Mouse (Mus musculus) hindbrain, embryonic 14.5 days (tissue): ENCODE measurements around the gene Coq9. TPM values are rescaled to one million over a fixed set of nuclear protein-coding genes. Genes with fewer than 3 reads are reported as not detected.

Source experiments
- ATAC-seq: fragments of 200-750 bp; cut with Nextera tagmentation; 2 replicates; pipeline ENCODE4 v1.8.0; 2017; ENCODE audit warnings: moderate number of reproducible peaks, mild to moderate bottlenecking, moderate TSS enrichment, moderate library complexity; ENCODE audit not compliant: low FRiP score
- DNase-seq: peaks from one replicate; pipeline ENCODE4 v3.0.0-alpha.2; 2015; ENCODE audit warnings: low spot score
- H3K27ac ChIP-seq: fragments of 300-500 bp; sonication (generic); 2 replicates; pipeline ENCODE4 v1.5.1; 2014; ENCODE audit warnings: mild to moderate bottlenecking, moderate library complexity
- H3K27me3 ChIP-seq: fragments of 300-500 bp; sonication (generic); 2 replicates; pipeline ENCODE4 v1.6.1; 2014; ENCODE audit warnings: mild to moderate bottlenecking, low read length, mixed read lengths; ENCODE audit not compliant: control insufficient read depth, insufficient read depth
- H3K36me3 ChIP-seq: fragments of 300-500 bp; sonication (generic); replicated peaks from 2 replicates; pipeline ENCODE4 v1.6.1; 2014; ENCODE audit not compliant: control insufficient read depth, insufficient read depth
- H3K4me1 ChIP-seq: fragments of 300-500 bp; sonication (generic); replicated peaks from 2 replicates; pipeline ENCODE4 v1.6.1; 2014; ENCODE audit warnings: antibody characterized with exemption, low read length, mixed read lengths; ENCODE audit not compliant: control insufficient read depth, insufficient read depth
- H3K4me2 ChIP-seq: fragments of 300-500 bp; sonication (generic); replicated peaks from 2 replicates; pipeline ENCODE4 v1.6.1; 2014; ENCODE audit warnings: mild to moderate bottlenecking, moderate library complexity
- H3K4me3 ChIP-seq: fragments of 300-500 bp; sonication (generic); replicated peaks from 2 replicates; pipeline ENCODE4 v1.5.1; 2014; ENCODE audit warnings: mild to moderate bottlenecking, low read length
- H3K9ac ChIP-seq: fragments of 300-500 bp; sonication (generic); 2 replicates; pipeline ENCODE4 v1.6.1; 2014
- H3K9me3 ChIP-seq: fragments of 300-500 bp; sonication (generic); 2 replicates; pipeline ENCODE4 v1.6.1; 2016; ENCODE audit warnings: low read length; ENCODE audit not compliant: control insufficient read depth
- WGBS: fragments of 180-500 bp; shearing (Covaris S2); extraction: QIAGEN DNeasy Blood & Tissue Kit; methylation state at CpG from one replicate; pipeline ENCODE4 v1.1.7; 2014; 5-methylcytosine and 5-hydroxymethylcytosine counted together
- polyA plus RNA-seq: library from polyadenylated mRNA; unstranded; fragments of >200 nt; fragmentation: Nextera tagmentation; extraction: Ambion mirVana; gene quantifications from 2 replicates; pipeline ENCODE4 v1.2.1, GENCODE M21; 2014

Coq9 gene
- polyA plus RNA-seq, 1 experiment from 2014 or later: 59.1 TPM

DNA sequence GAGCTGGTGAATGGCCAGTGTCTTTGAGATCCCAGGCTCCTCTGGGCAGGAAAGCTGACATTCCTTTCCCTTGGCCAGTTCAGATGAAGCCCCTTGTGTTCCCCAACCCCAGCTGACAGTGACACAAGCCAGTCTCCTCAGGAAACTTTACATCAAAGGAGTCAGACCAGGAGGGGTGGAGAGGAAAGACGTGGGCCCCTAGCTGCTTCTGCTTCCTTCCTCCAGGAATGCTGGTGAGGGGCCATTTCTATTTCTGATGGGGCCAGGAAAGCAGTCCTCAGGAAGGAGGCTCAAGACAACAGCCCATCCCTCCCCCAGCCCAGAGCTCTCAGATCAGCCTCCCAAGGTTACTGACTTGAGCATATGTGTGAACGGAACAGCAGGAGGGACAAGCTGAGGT lies 54.8 kb downstream of the Coq9 start:
- no peaks in the 10 kb centered on the region for H3K27me3 ChIP-seq
- no peak overlapping the region for H3K27ac ChIP-seq
- ATAC-seq (no peak), DNase-seq (no peak)
- H3K36me3 ChIP-seq: no peaks in the 10 kb centered on the region
- H3K9me3 ChIP-seq: no peaks in the 10 kb centered on the region
- no peak overlapping the region for H3K4me2 ChIP-seq
- 45% methylated on average over 2 of the region's 2 CpGs for whole genome bisulfite sequencing
- H3K9ac ChIP-seq: no peak overlapping the region
- H3K4me1 ChIP-seq: no peaks in the 10 kb centered on the region
- H3K4me3 ChIP-seq: no peak overlapping the region

DNA sequence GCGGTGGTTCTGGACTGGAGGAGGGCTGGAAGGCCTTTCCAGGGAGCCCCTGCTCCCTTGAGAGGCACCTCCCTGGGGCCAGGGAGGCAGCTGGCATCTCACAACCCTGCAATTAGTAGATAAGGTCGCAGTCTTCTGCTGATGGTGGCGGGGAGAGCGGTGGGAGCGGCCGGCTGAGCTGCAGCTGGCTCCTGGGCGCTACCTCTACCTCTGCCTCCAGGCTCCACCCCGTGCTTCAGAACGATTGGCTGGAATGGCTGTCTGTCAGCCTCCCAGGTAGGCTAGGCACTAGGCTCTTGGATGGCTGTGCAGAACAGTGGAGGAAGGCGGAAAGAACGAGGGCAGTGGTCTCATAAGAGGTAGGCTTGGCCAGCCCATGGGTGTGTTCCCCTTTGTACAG lies 61.1 kb downstream of the Coq9 start:
- Histone ChIP-seq H3K4me2 (peak overlapping the region; percentile 31), H3K9me3 (no peaks in the 10 kb centered on the region), H3K27me3 (no peaks in the 10 kb centered on the region), H3K27ac (no peak overlapping the region), H3K36me3 (no peaks in the 10 kb centered on the region), H3K9ac (0 out of 2 replicates have a peak overlapping the region, but pooled peaks have one; percentile 18), H3K4me3 (no peak overlapping the region), H3K4me1 (0 out of 2 replicates have a peak, but pooled peaks cover 9% of the 10 kb centered on the region)
- 9% methylated on average over 11 of the region's 11 CpGs for WGBS
- no peak for DNase-seq
- ATAC-seq: peak; percentile 61; the same call in 1 of the 2 replicates

GRCm38 (mm10) chr8:94900617-94901016 lies 62.5 kb downstream of the Coq9 start:
- H3K9ac ChIP-seq: no peak overlapping the region
- no peak overlapping the region for H3K4me2 ChIP-seq
- H3K27ac ChIP-seq: no peak overlapping the region
- ATAC-seq (no peak), DNase-seq (no peak)
- 18% methylated on average over 6 of the region's 6 CpGs for WGBS
- H3K36me3 ChIP-seq: no peaks in the 10 kb centered on the region
- no peaks in the 10 kb centered on the region for H3K9me3 ChIP-seq
- 0 out of 2 replicates have a peak, but pooled peaks cover 9% of the 10 kb centered on the region for H3K4me1 ChIP-seq
- H3K27me3 ChIP-seq: no peaks in the 10 kb centered on the region
- no peak overlapping the region for H3K4me3 ChIP-seq

GRCm38 (mm10) chr8:94901031-94901430 lies 62.9 kb downstream of the Coq9 start:
- Histone ChIP-seq H3K27me3 (no peaks in the 10 kb centered on the region), H3K9me3 (no peaks in the 10 kb centered on the region), H3K4me3 (no peak overlapping the region), H3K36me3 (no peaks in the 10 kb centered on the region), H3K27ac (no peak overlapping the region), H3K4me1 (0 out of 2 replicates have a peak, but pooled peaks cover 9% of the 10 kb centered on the region), H3K4me2 (no peak overlapping the region), H3K9ac (no peak overlapping the region)
- 25% methylated on average over 5 of the region's 5 CpGs for WGBS
- ATAC-seq (no peak), DNase-seq (no peak)

DNA sequence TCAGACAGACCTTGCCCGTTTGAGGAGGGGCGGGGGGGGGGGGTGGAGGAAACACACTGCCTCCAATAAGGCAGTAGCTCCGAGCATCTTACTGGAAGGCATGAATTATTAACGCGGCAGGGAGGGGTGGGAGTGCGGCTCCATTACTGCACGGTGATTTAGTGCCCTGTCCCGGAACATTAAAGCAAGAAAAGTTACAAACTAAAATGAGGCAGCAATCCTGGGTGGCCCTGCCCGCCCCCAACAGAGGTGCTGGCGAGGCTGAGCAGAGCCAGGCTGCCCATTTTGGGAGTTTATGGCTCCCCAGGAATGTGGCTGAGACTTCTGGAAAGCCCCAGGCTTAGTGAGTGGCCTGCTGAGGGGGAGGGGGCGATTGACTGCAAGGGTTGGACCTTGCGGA lies 65.6 kb downstream of the Coq9 start:
- Histone ChIP-seq H3K27me3 (no peaks in the 10 kb centered on the region), H3K9me3 (no peaks in the 10 kb centered on the region), H3K4me2 (no peak overlapping the region), H3K27ac (no peak overlapping the region), H3K4me1 (0 out of 2 replicates have a peak, but pooled peaks cover 7% of the 10 kb centered on the region), H3K36me3 (no peaks in the 10 kb centered on the region), H3K9ac (no peak overlapping the region), H3K4me3 (no peak overlapping the region)
- DNase-seq (no peak), ATAC-seq (no peak)
- WGBS: 47% methylated on average over 12 of the region's 12 CpGs

Other genes starting within 250 kb of the Coq9 start
- 44.8 and 46.5 TPM in 2 replicates for gene Rspry1, start 236.4 kb upstream of the Coq9 start, polyA plus RNA-seq
- gene Fam192a, start 236.3 kb upstream of the Coq9 start, polyA plus RNA-seq: 75.7 and 82.7 TPM in 2 replicates
- 88.2 and 96.3 TPM in 2 replicates for gene Arl2bp, start 171.7 kb upstream of the Coq9 start, polyA plus RNA-seq
- 2.0 and 2.2 TPM in 2 replicates for gene Pllp, start 142.0 kb upstream of the Coq9 start, polyA plus RNA-seq
- gene Ccl22, start 92.7 kb upstream of the Coq9 start, polyA plus RNA-seq: not detected in 2 replicates
- 32.6 and 42.0 TPM in 2 replicates for gene Cx3cl1, start 66.3 kb upstream of the Coq9 start, polyA plus RNA-seq
- gene Ccl17, start 27.9 kb upstream of the Coq9 start, polyA plus RNA-seq: 0.46 and 1.3 TPM in 2 replicates
- gene Ciapin1, start within 50 bp of the Coq9 start, polyA plus RNA-seq: 151 and 171 TPM in 2 replicates
- 111 TPM in 2 replicates for gene Polr2c, start 19.1 kb downstream of the Coq9 start, polyA plus RNA-seq
- gene Dok4, start 38.0 kb downstream of the Coq9 start, polyA plus RNA-seq: 65.2 and 68.7 TPM in 2 replicates
- 7.1 and 9.0 TPM in 2 replicates for gene Ccdc102a, start 79.8 kb downstream of the Coq9 start, polyA plus RNA-seq
- 0.23 and 0.27 TPM in 2 replicates for gene Adgrg5, start 85.4 kb downstream of the Coq9 start, polyA plus RNA-seq
- gene Adgrg1, start 136.4 kb downstream of the Coq9 start, polyA plus RNA-seq: 115 and 123 TPM in 2 replicates
- gene Adgrg3, start 179.4 kb downstream of the Coq9 start, polyA plus RNA-seq: 1.1 and 1.2 TPM in 2 replicates
- gene Drc7, start 216.8 kb downstream of the Coq9 start, polyA plus RNA-seq: 1.8 and 2.3 TPM in 2 replicates
- gene Katnb1, start 242.9 kb downstream of the Coq9 start, polyA plus RNA-seq: 36.6 and 39.2 TPM in 2 replicates